Mouse (Mus musculus) G1E (cell line): ENCODE measurements around the gene Bco2. TPM values are rescaled to one million over a fixed set of nuclear protein-coding genes. Genes with fewer than 3 reads are reported as not detected.

Source experiments
- ATAC-seq: 2 replicates; pipeline ENCODE4 v1.8.0; 2016; ENCODE audit warnings: mild to moderate bottlenecking; ENCODE audit not compliant: insufficient number of reproducible peaks, poor library complexity, low FRiP score, severe bottlenecking; ENCODE audit errors: extremely low read depth
- DNase-seq: peaks from one replicate; pipeline ENCODE4 v3.0.0; 2012; ENCODE audit warnings: low spot score
- H3K27me3 ChIP-seq: 2 replicates; pipeline ENCODE4 v1.6.1; 2012; ENCODE audit warnings: mild to moderate bottlenecking, low read length, inconsistent platforms; ENCODE audit not compliant: insufficient read depth
- H3K36me3 ChIP-seq: replicated peaks from 2 replicates; pipeline ENCODE3; 2012; ENCODE audit warnings: mild to moderate bottlenecking, inconsistent platforms
- H3K4me1 ChIP-seq: 2 replicates; pipeline ENCODE4 v1.6.1; 2012; ENCODE audit warnings: low read depth, low read length, inconsistent platforms, mixed read lengths; ENCODE audit not compliant: insufficient read depth
- H3K4me3 ChIP-seq: 2 replicates; pipeline ENCODE4 v1.5.1; 2012; ENCODE audit warnings: low read depth, mild to moderate bottlenecking, inconsistent platforms, low read length, moderate library complexity, mixed read lengths
- H3K9me3 ChIP-seq: replicated peaks from 2 replicates; pipeline ENCODE4 v1.6.1; 2012; ENCODE audit warnings: inconsistent platforms
- CTCF ChIP-seq: IDR thresholded peaks from 2 replicates; pipeline ENCODE4 v1.5.1; 2012; ENCODE audit warnings: low read depth, low read length, inconsistent platforms, mixed read lengths
- GATA1 ChIP-seq: IDR thresholded peaks from 2 replicates; pipeline ENCODE4 v1.6.1; 2012; ENCODE audit warnings: borderline replicate concordance, low read length, inconsistent platforms, mixed read lengths
- GATA2 ChIP-seq: IDR thresholded peaks from 2 replicates; pipeline ENCODE4 v1.6.1; 2012; ENCODE audit warnings: low read depth, low read length, inconsistent platforms, borderline replicate concordance
- POLR2AphosphoS5 ChIP-seq: IDR thresholded peaks from 2 replicates; pipeline ENCODE4 v1.6.1; 2012; ENCODE audit warnings: low read depth, low read length, inconsistent platforms; ENCODE audit not compliant: insufficient replicate concordance
- TAL1 ChIP-seq: conservative IDR thresholded peaks from 2 replicates; pipeline ENCODE4 v1.6.1; 2012; ENCODE audit warnings: low read depth, low read length, inconsistent platforms, mixed read lengths
- polyA plus RNA-seq: library from polyadenylated mRNA; stranded (reverse); fragments of >175 nt; gene quantifications from 2 replicates; pipeline ENCODE4 v1.2.3, GENCODE M21; 2012
- total RNA-seq, 2 experiments: library from RNA; stranded (forward) in 1 of 2; stranded (reverse) in 1 of 2; fragments of 200-1000 nt in 1 of 2; fragments of >200 nt in 1 of 2; fragmentation: Nextera tagmentation in 1 of 2; gene quantifications; 2 replicates each; pipeline ENCODE4 v1.2.3; 2014 to 2017

The Bco2 gene
- total and polyA plus RNA-seq, 3 experiments: 0.11 TPM; not detected in 2

- H3K27me3 ChIP-seq: peaks cover 8% of the 10 kb centered on the region; the same call in 1 of the 2 replicates
- no peaks in the 10 kb centered on the region for H3K4me1 ChIP-seq
- no peak for DNase-seq
- no peak for ATAC-seq
- no peaks in the 10 kb centered on the region for H3K9me3 ChIP-seq
- no peaks in the 10 kb centered on the region for H3K36me3 ChIP-seq
- no peak for TF ChIP-seq GATA2
- no peak for TF ChIP-seq POLR2AphosphoS5
- no peak for TF ChIP-seq CTCF
- TF ChIP-seq GATA1: no peak
- no peak for TF ChIP-seq TAL1
- H3K4me3 ChIP-seq: no peak overlapping the region
These were observed 7.0 kb downstream of the Bco2 start for GRCm38 (mm10) chr9:50547859-50548478.

GRCm38 (mm10) chr9:50542401-50542800 is 12.6 kb downstream of the Bco2 start:
- Histone ChIP-seq H3K4me3 (no peak overlapping the region), H3K4me1 (no peaks in the 10 kb centered on the region), H3K27me3 (0 out of 2 replicates have a peak, but pooled peaks cover 7% of the 10 kb centered on the region), H3K36me3 (no peaks in the 10 kb centered on the region), H3K9me3 (no peaks in the 10 kb centered on the region)
- TF ChIP-seq CTCF (no peak), TAL1 (no peak), GATA1 (no peak), GATA2 (no peak), POLR2AphosphoS5 (no peak)
- DNase-seq: no peak
- ATAC-seq: no peak

- H3K36me3 ChIP-seq: no peaks in the 10 kb centered on the region
These were observed 14.8 kb downstream of the Bco2 start for GRCm38 (mm10) chr9:50540170-50540569.

GRCm38 (mm10) chr9:50537295-50537694 is 17.7 kb downstream of the Bco2 start:
- DNase-seq (no peak), ATAC-seq (no peak)
- peaks cover 7% of the 10 kb centered on the region for H3K4me1 ChIP-seq
- TF ChIP-seq GATA2 (no peak), POLR2AphosphoS5 (no peak), CTCF (no peak), GATA1 (no peak), TAL1 (no peak)
- peaks cover 18% of the 10 kb centered on the region for H3K27me3 ChIP-seq
- no peaks in the 10 kb centered on the region for H3K36me3 ChIP-seq
- H3K9me3 ChIP-seq: no peaks in the 10 kb centered on the region
- H3K4me3 ChIP-seq: no peak overlapping the region

More at GRCm38 (mm10) chr9:50540170-50540569, 14.8 kb downstream of the Bco2 start:
- DNase-seq (no peak), ATAC-seq (no peak)
- no peak overlapping the region for H3K4me3 ChIP-seq
- H3K9me3 ChIP-seq: no peaks in the 10 kb centered on the region
- H3K4me1 ChIP-seq: no peaks in the 10 kb centered on the region; the same call in 1 of the 2 replicates
- H3K27me3 ChIP-seq: peaks cover 12% of the 10 kb centered on the region
- TF ChIP-seq TAL1 (no peak), POLR2AphosphoS5 (no peak), CTCF (no peak), GATA1 (no peak), GATA2 (no peak)

DNA sequence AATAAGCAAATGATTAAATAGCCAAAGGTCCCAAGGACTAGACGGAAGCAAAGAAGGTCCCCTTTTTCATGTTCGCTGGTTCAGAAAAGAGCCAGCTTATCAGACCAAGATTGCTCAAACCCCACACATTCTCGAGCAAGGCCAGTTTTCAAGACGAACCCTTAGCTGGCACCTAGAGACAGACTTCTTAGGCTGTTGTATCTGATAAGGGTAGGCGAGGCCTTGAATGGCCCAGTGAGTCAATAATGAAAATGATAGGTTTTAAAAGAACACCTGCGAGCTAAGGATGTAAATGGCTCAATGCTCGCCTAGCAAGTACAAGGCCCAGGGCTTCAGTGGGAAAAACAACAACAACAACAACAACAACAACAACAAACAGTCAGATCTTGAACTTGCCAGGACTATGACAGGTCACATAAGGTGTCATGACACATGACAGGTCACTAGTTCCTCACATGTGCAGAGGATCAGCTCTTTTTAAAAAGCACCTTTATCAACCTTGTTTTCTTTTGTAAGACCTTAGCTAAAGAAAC is 18.3 kb downstream of the Bco2 start:
- peaks cover 18% of the 10 kb centered on the region for H3K27me3 ChIP-seq
- H3K36me3 ChIP-seq: no peaks in the 10 kb centered on the region
- TF ChIP-seq POLR2AphosphoS5: no peak
- no peak for TF ChIP-seq TAL1
- TF ChIP-seq GATA1: no peak
- TF ChIP-seq CTCF: no peak
- TF ChIP-seq GATA2: no peak
- ATAC-seq (no peak), DNase-seq (no peak)
- no peak overlapping the region for H3K4me3 ChIP-seq
- H3K4me1 ChIP-seq: peaks cover 7% of the 10 kb centered on the region
- no peaks in the 10 kb centered on the region for H3K9me3 ChIP-seq

DNA sequence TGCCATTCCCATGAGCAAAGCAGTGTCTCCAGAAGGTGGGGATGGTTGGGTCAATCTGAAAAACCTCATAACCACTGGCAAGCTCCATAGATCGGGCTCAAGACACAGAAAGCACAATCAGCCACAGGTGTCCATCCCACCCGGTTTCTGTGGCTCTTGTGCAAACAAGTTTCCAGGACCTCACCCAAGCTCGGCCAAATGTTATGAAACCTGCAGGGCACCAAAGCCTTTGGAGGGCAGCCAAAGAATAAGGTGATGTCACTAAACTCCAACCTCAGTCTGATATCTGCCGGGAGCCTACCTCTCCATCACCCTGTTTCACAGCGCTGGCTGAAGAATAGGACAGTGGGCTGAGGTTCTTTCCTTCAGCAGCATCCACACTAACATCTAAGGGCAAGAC is 19.1 kb downstream of the Bco2 start:
- no peak for DNase-seq
- H3K9me3 ChIP-seq: no peaks in the 10 kb centered on the region
- H3K4me3 ChIP-seq: no peak overlapping the region
- H3K36me3 ChIP-seq: no peaks in the 10 kb centered on the region
- ATAC-seq: no peak
- TF ChIP-seq GATA1 (no peak), CTCF (no peak), POLR2AphosphoS5 (no peak), TAL1 (no peak), GATA2 (no peak)
- peaks cover 18% of the 10 kb centered on the region for H3K27me3 ChIP-seq
- H3K4me1 ChIP-seq: peaks cover 7% of the 10 kb centered on the region

DNA sequence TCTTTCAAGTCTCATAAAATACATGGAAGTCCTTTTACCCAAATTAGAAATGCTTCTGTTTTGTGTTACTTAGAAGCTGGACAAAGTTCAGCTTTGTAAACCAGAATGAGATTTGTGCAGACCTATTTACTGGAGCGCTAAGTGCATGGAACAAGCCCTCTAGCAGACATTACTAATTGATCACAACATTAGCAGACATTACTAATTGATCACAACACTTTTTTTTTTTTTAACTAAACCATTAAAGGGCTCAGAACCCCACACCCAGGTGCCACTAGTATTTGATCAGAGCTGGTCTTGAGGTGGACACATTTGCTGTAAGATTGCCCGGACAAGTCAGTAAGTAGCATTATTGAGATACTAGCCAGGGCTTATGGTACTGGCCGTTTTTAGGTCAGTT is 21.2 kb downstream of the Bco2 start:
- Histone ChIP-seq H3K36me3 (no peaks in the 10 kb centered on the region), H3K9me3 (no peaks in the 10 kb centered on the region), H3K4me3 (no peak overlapping the region), H3K4me1 (peaks cover 9% of the 10 kb centered on the region), H3K27me3 (peaks cover 14% of the 10 kb centered on the region)
- no peak for ATAC-seq
- no peak for TF ChIP-seq GATA2
- no peak for DNase-seq
